Mouse (Mus musculus) bone marrow macrophage, adult 2 months (primary cell): Measurements from ENCODE around the gene E2f4.

Experiments used
- CTCF ChIP-seq: IDR thresholded peaks from 2 replicates; pipeline ENCODE4 v1.5.1; 2012; ENCODE audit warnings: low read depth, mild to moderate bottlenecking, low read length, moderate library complexity
- POLR2A ChIP-seq: IDR thresholded peaks from 2 replicates; pipeline ENCODE4 v1.6.1; 2012; ENCODE audit warnings: mild to moderate bottlenecking, low read depth, low read length, borderline replicate concordance

- no peak for TF ChIP-seq CTCF
- TF ChIP-seq POLR2A: no peak
Measured at GRCm38 (mm10) chr8:105270916-105271186, 26.6 kb upstream of the E2f4 start.
